Comparison of ENCODE assay signal across 7 mouse cellular contexts in the genomic region with DNA sequence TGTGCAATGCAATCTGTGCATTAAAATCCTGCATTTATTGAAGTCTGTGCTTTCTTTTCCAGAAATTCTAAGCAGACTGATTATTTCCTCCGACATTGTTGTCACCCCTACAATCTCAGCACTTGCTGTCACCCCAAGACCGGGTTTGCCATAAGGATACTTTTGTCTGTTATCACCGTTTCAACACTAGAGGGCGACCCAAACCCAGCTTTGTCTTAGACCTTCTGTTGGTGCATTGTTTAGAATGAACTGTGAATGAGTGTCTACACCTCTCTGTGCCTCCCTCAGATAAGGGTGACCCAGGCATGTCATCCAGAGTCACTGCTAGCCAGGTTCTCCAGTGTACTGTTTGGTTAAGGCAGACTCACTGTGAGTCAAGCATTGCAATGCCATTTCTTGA.
DNase-seq lines count a peak whose midpoint lies in the region; ATAC-seq lines count a peak whose summit lies in the region.

No protein-coding gene starts in this region.

- H3K9ac ChIP-seq in kidney, embryonic 16.5 days (replicated peaks; ENCODE audit: low read length), result no peak overlapping the region

- 24% methylated on average over 4 of the region's 4 CpGs for WGBS in kidney, embryonic 16.5 days

- no peak overlapping the region for H3K4me3 ChIP-seq in kidney, embryonic 16.5 days (ENCODE audit: low read length)

- H3K36me3 ChIP-seq in kidney, embryonic 16.5 days (ENCODE audit: insufficient read depth, low read length), result no peaks in the 10 kb centered on the region

- no peak overlapping the region for H3K4me2 ChIP-seq in kidney, embryonic 16.5 days (replicated peaks; ENCODE audit: low read depth, low read length)

- peak; percentile 35 for DNase-seq in kidney, adult 9 months
- peak; percentile 47 for DNase-seq in A20 (ENCODE audit: low read depth, low spot score)
- DNase-seq in ES-CJ7 (ENCODE audit: low read depth, low spot score), result peak; percentile 85
- DNase-seq in embryo, embryonic 11.5 days (ENCODE audit: low read depth, low spot score), result peak; percentile 51
- DNase-seq in lung, postnatal 10 days, result peak; percentile 45
- no peak for DNase-seq in urinary bladder, postnatal 10 days (ENCODE audit: low spot score)

- H3K4me1 ChIP-seq in kidney, embryonic 16.5 days (ENCODE audit: insufficient read depth, low read length), result no peaks in the 10 kb centered on the region

- no peak for ATAC-seq in kidney, embryonic 16.5 days (ENCODE audit: low FRiP score, low TSS enrichment)

- H3K27me3 ChIP-seq in kidney, embryonic 16.5 days (ENCODE audit: insufficient read depth, low read length), result no peaks in the 10 kb centered on the region

- H3K27ac ChIP-seq in kidney, embryonic 16.5 days (ENCODE audit: low read length), result no peak overlapping the region

- peaks cover 5% of the 10 kb centered on the region for H3K9me3 ChIP-seq in kidney, embryonic 16.5 days (ENCODE audit: low read length)
